25 mouse cellular contexts compared by ENCODE assay signal in the genomic region with DNA sequence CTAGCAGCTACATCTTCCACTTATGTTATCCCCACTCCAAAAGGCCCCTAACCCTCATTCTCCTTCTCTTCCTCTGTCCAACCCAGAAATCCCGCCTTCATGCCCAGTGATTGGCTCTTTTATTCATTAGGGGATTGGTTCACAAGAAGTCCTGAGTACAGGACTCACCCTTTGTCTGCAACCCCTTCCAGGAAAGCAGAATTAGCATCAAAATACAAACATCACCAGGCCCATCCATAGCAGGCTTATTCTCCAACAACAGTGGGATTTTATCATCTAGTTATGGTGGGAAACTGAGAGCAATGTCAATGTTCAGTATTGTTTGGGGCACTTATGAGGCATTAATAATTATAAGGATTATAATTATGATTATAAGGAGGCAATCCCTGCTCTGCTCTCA.
DNase-seq lines count a peak whose midpoint lies in the region; ATAC-seq lines count a peak whose summit lies in the region.
"Had no signal": no experiment of that assay in that cellular context is flagged by ENCODE, and none has a peak within 500 bp of the region (broad histone marks: within the 10 kb centered on the region; RNA-seq: fewer than 3 reads in every experiment).

No protein-coding gene starts in this region.

- H3K9ac ChIP-seq in forebrain, embryonic 11.5 days (ENCODE audit: low read length) = no peak overlapping the region
- H3K9ac ChIP-seq in forebrain, embryonic 12.5 days = no peak overlapping the region
- H3K9ac ChIP-seq in midbrain, embryonic 16.5 days (ENCODE audit: low read depth, low read length) = no peak overlapping the region

- no peak overlapping the region for H3K27ac ChIP-seq in forebrain, embryonic 11.5 days (ENCODE audit: low read depth, low read length)
- H3K27ac ChIP-seq in forebrain, embryonic 12.5 days = no peak overlapping the region
- H3K27ac ChIP-seq in midbrain, embryonic 16.5 days (ENCODE audit: low read length) = no peak overlapping the region

- H3K4me2 ChIP-seq in forebrain, embryonic 11.5 days (ENCODE audit: low read depth, low read length, severe bottlenecking) = no peak overlapping the region
- H3K4me2 ChIP-seq in forebrain, embryonic 12.5 days = no peak overlapping the region
- H3K4me2 ChIP-seq in midbrain, embryonic 16.5 days (ENCODE audit: low read length) = no peak overlapping the region

- no peaks in the 10 kb centered on the region for H3K27me3 ChIP-seq in forebrain, embryonic 11.5 days (ENCODE audit: control insufficient read depth, insufficient read depth, low read length)
- no peaks in the 10 kb centered on the region for H3K27me3 ChIP-seq in forebrain, embryonic 12.5 days
- no peaks in the 10 kb centered on the region for H3K27me3 ChIP-seq in midbrain, embryonic 16.5 days (ENCODE audit: control insufficient read depth, insufficient read depth, low read depth, low read length)
- H3K27me3 ChIP-seq: CH12.LX, Patski had no signal

- H3K4me3 ChIP-seq in forebrain, embryonic 11.5 days (ENCODE audit: low read depth, low read length) = no peak overlapping the region
- no peak overlapping the region for H3K4me3 ChIP-seq in forebrain, embryonic 12.5 days (replicated peaks)
- no peak overlapping the region for H3K4me3 ChIP-seq in midbrain, embryonic 16.5 days (ENCODE audit: low read depth, low read length)

- ATAC-seq in forebrain, embryonic 11.5 days (replicated peaks; ENCODE audit: low FRiP score) = peak; percentile 55; the same call in 1 of the 2 replicates
- ATAC-seq in forebrain, embryonic 12.5 days (ENCODE audit: low FRiP score) = no peak
- ATAC-seq in midbrain, embryonic 16.5 days = no peak
- ATAC-seq: activated CD4-positive, CD25-positive, alpha-beta regulatory T cell, adult 4 months; CD4-positive, CD25-positive, alpha-beta regulatory T cell, adult 4 months; Patski had no signal

- no peaks in the 10 kb centered on the region for H3K9me3 ChIP-seq in forebrain, embryonic 11.5 days (ENCODE audit: control insufficient read depth, low read length)
- H3K9me3 ChIP-seq in forebrain, embryonic 12.5 days = no peaks in the 10 kb centered on the region
- no peaks in the 10 kb centered on the region for H3K9me3 ChIP-seq in midbrain, embryonic 16.5 days (replicated peaks; ENCODE audit: control insufficient read depth, low read length, poor library complexity, severe bottlenecking)
- H3K9me3 ChIP-seq: G1E had no signal

- no peaks in the 10 kb centered on the region for H3K36me3 ChIP-seq in forebrain, embryonic 11.5 days (ENCODE audit: control insufficient read depth, insufficient read depth, low read length)
- no peaks in the 10 kb centered on the region for H3K36me3 ChIP-seq in forebrain, embryonic 12.5 days (replicated peaks)
- no peaks in the 10 kb centered on the region for H3K36me3 ChIP-seq in midbrain, embryonic 16.5 days (ENCODE audit: control insufficient read depth, insufficient read depth, low read length)
- H3K36me3 ChIP-seq: G1E had no signal

- no peaks in the 10 kb centered on the region for H3K4me1 ChIP-seq in forebrain, embryonic 11.5 days (replicated peaks; ENCODE audit: control insufficient read depth, insufficient read depth, low read length)
- H3K4me1 ChIP-seq in forebrain, embryonic 12.5 days = peaks cover 10% of the 10 kb centered on the region
- H3K4me1 ChIP-seq in midbrain, embryonic 16.5 days (ENCODE audit: control insufficient read depth, insufficient read depth, low read length) = 0 out of 2 replicates have a peak, but pooled peaks cover 5% of the 10 kb centered on the region

- intact Hi-C loops in left cerebral cortex, postnatal 25 days (cut with DNase I) = no loop called here

- WGBS in forebrain, embryonic 11.5 days = 70% methylated on average over 1 of the region's 1 CpGs
- 83% methylated on average over 1 of the region's 1 CpGs for WGBS in forebrain, embryonic 12.5 days
- WGBS in midbrain, embryonic 16.5 days = 70% methylated on average over 1 of the region's 1 CpGs

- DNase-seq in forebrain, embryonic 11.5 days (ENCODE audit: low spot score) = no peak
- DNase-seq in ES-CJ7 (ENCODE audit: low read depth, low spot score) (peak; percentile 76), R1 (ENCODE audit: low read depth, low spot score) (peak; percentile 75), ZHBTc4 (ENCODE audit: low read depth, low spot score) (peak; percentile 75)
- DNase-seq in thymus, postnatal 14 days = no peak
- no peak for DNase-seq in left cerebral cortex, postnatal 25 days (ENCODE audit: low spot score in 2 of 2)
- DNase-seq: adrenal gland, adult 2 months; adrenal gland, adult 8-10 months; adrenal gland, postnatal 10 days; adrenal gland, postnatal 14 days; adrenal gland, postnatal 25 days; adrenal gland, postnatal 36 days; B cell, adult 2 months; cerebellum, adult 11 months; cerebellum, adult 11-12 months; cerebellum, adult 18-20 months; cerebellum, adult 2 months; cerebellum, adult 8-10 months had no signal

Comparison
In these comparisons a context has a peak if more than half of its experiments do, and no peak if none do; other contexts are left out.
1. DNase-seq: peak in ES-CJ7 (single experiment), R1 (single experiment) and ZHBTc4 (single experiment); none in forebrain, embryonic 11.5 days (single experiment), thymus, postnatal 14 days (single experiment) and left cerebral cortex, postnatal 25 days (0 of 2).